Mouse (Mus musculus) neural tube, embryonic 14.5 days (tissue): ENCODE measurements around the gene Hist1h2bb. TPM values are rescaled to one million over a fixed set of nuclear protein-coding genes. Genes with fewer than 3 reads are reported as not detected.
A peak's percentile ranks its signal among the peaks of the same experiment; 100 is the strongest.

Experiments
- ATAC-seq: fragments of 200-750 bp; cut with Nextera tagmentation; 2 replicates; pipeline ENCODE4 v1.8.0; 2017; ENCODE audit warnings: low read depth, mild to moderate bottlenecking, moderate TSS enrichment, moderate library complexity
- H3K27ac ChIP-seq: fragments of 300-500 bp; sonication (generic); 2 replicates; pipeline ENCODE4 v1.5.1; 2014; ENCODE audit warnings: low read depth, mild to moderate bottlenecking, control low read depth, low read length, moderate library complexity, mixed read lengths
- H3K27me3 ChIP-seq: fragments of 300-500 bp; sonication (generic); 2 replicates; pipeline ENCODE4 v1.6.1; 2014; ENCODE audit warnings: low read length; ENCODE audit not compliant: control insufficient read depth, insufficient read depth
- H3K36me3 ChIP-seq: fragments of 300-500 bp; sonication (generic); 2 replicates; pipeline ENCODE4 v1.6.1; 2014; ENCODE audit warnings: low read length, mixed read lengths; ENCODE audit not compliant: control insufficient read depth, insufficient read depth
- H3K4me1 ChIP-seq: fragments of 300-500 bp; sonication (generic); 2 replicates; pipeline ENCODE4 v1.6.1; 2014; ENCODE audit warnings: low read length; ENCODE audit not compliant: control insufficient read depth, insufficient read depth
- H3K4me2 ChIP-seq: fragments of 300-500 bp; sonication (generic); 2 replicates; pipeline ENCODE4 v1.6.1; 2014; ENCODE audit warnings: mild to moderate bottlenecking, low read depth, low read length, control low read depth
- H3K4me3 ChIP-seq: fragments of 300-500 bp; sonication (generic); 2 replicates; pipeline ENCODE4 v1.5.1; 2014; ENCODE audit warnings: low read depth, low read length, control low read depth, mixed read lengths
- H3K9ac ChIP-seq: fragments of 300-500 bp; sonication (generic); replicated peaks from 2 replicates; pipeline ENCODE4 v1.6.1; 2014; ENCODE audit warnings: low read depth, mild to moderate bottlenecking, control low read depth, low read length, mixed read lengths
- H3K9me3 ChIP-seq: fragments of 300-500 bp; sonication (generic); 2 replicates; pipeline ENCODE4 v1.6.1; 2016; ENCODE audit warnings: low read length; ENCODE audit not compliant: control insufficient read depth
- WGBS: fragments of 180-500 bp; shearing (Covaris S2); extraction: QIAGEN DNeasy Blood & Tissue Kit; methylation state at CpG from one replicate; pipeline ENCODE4 v1.1.7; 2014; 5-methylcytosine and 5-hydroxymethylcytosine counted together
- polyA plus RNA-seq: library from polyadenylated mRNA; unstranded; fragments of >200 nt; fragmentation: Nextera tagmentation; extraction: Ambion mirVana; gene quantifications from 2 replicates; pipeline ENCODE4 v1.2.1, GENCODE M21; 2014

The Hist1h2bb gene
- polyA plus RNA-seq, 1 experiment from 2014 or later: not detected

GRCm38 (mm10) chr13:23705751-23706356 lies 40.7 kb upstream of the Hist1h2bb start:
- no peak overlapping the region for H3K9ac ChIP-seq
- no peak overlapping the region for H3K4me2 ChIP-seq

GRCm38 (mm10) chr13:23706771-23707170 lies 39.8 kb upstream of the Hist1h2bb start:
- ATAC-seq: no peak
- WGBS: 92% methylated on average over 12 of the region's 12 CpGs

More at GRCm38 (mm10) chr13:23705751-23706356, 40.7 kb upstream of the Hist1h2bb start:
- H3K27me3 ChIP-seq: no peaks in the 10 kb centered on the region
- no peaks in the 10 kb centered on the region for H3K9me3 ChIP-seq
- H3K36me3 ChIP-seq: no peaks in the 10 kb centered on the region
- no peak for ATAC-seq
- H3K4me3 ChIP-seq: no peak overlapping the region
- H3K4me1 ChIP-seq: no peaks in the 10 kb centered on the region
- no peak overlapping the region for H3K27ac ChIP-seq
- WGBS: 92% methylated on average over 7 of the region's 7 CpGs

GRCm38 (mm10) chr13:23708041-23708440 lies 38.5 kb upstream of the Hist1h2bb start:
- WGBS: 88% methylated on average over 4 of the region's 4 CpGs
- H3K4me3 ChIP-seq: no peak overlapping the region
- H3K27ac ChIP-seq: no peak overlapping the region
- no peaks in the 10 kb centered on the region for H3K9me3 ChIP-seq
- H3K36me3 ChIP-seq: no peaks in the 10 kb centered on the region
- no peaks in the 10 kb centered on the region for H3K4me1 ChIP-seq
- no peak for ATAC-seq
- H3K4me2 ChIP-seq: no peak overlapping the region
- no peaks in the 10 kb centered on the region for H3K27me3 ChIP-seq
- H3K9ac ChIP-seq: no peak overlapping the region

More at GRCm38 (mm10) chr13:23706771-23707170, 39.8 kb upstream of the Hist1h2bb start:
- Histone ChIP-seq H3K27me3 (no peaks in the 10 kb centered on the region), H3K9me3 (no peaks in the 10 kb centered on the region), H3K4me1 (no peaks in the 10 kb centered on the region), H3K36me3 (no peaks in the 10 kb centered on the region), H3K27ac (no peak overlapping the region), H3K9ac (no peak overlapping the region), H3K4me2 (no peak overlapping the region), H3K4me3 (no peak overlapping the region)

GRCm38 (mm10) chr13:23708654-23709053 lies 37.9 kb upstream of the Hist1h2bb start:
- Histone ChIP-seq H3K27ac (no peak overlapping the region), H3K9me3 (no peaks in the 10 kb centered on the region), H3K4me2 (no peak overlapping the region), H3K4me1 (no peaks in the 10 kb centered on the region), H3K27me3 (no peaks in the 10 kb centered on the region), H3K9ac (no peak overlapping the region), H3K36me3 (no peaks in the 10 kb centered on the region), H3K4me3 (no peak overlapping the region)
- no peak for ATAC-seq
- WGBS: 77% methylated on average over 4 of the region's 4 CpGs

GRCm38 (mm10) chr13:23709714-23710373 lies 36.7 kb upstream of the Hist1h2bb start:
- no peaks in the 10 kb centered on the region for H3K4me1 ChIP-seq
- ATAC-seq: no peak
- 9% methylated on average over 13 of the region's 15 CpGs for WGBS

GRCm38 (mm10) chr13:23710374-23711089 lies 36.0 kb upstream of the Hist1h2bb start, which contains the start of gene Hfe:
Hfe (minus strand) TSS chr13:23710854.
- H3K27me3 ChIP-seq: no peaks in the 10 kb centered on the region
- peak within 1 kb of the TSS; percentile 41 for H3K9ac ChIP-seq
- peak; percentile 69; the same call in 1 of the 2 replicates for ATAC-seq
- H3K9me3 ChIP-seq: no peaks in the 10 kb centered on the region
- H3K36me3 ChIP-seq: no peaks in the 10 kb centered on the region
- WGBS: 3% methylated on average over 17 of the region's 17 CpGs
- no peaks in the 10 kb centered on the region for H3K4me1 ChIP-seq
- H3K27ac ChIP-seq: no peak within 1 kb of the TSS
- H3K4me3 ChIP-seq: peak within 1 kb of the TSS; percentile 28
- H3K4me2 ChIP-seq: peak within 1 kb of the TSS; percentile 54

More at GRCm38 (mm10) chr13:23709714-23710373, 36.7 kb upstream of the Hist1h2bb start:
- Histone ChIP-seq H3K27me3 (no peaks in the 10 kb centered on the region), H3K4me2 (peak overlapping the region; percentile 54), H3K27ac (no peak overlapping the region), H3K9me3 (no peaks in the 10 kb centered on the region), H3K36me3 (no peaks in the 10 kb centered on the region), H3K9ac (peak overlapping the region; percentile 41), H3K4me3 (peak overlapping the region; percentile 28)

GRCm38 (mm10) chr13:23716261-23717042 lies 30.1 kb upstream of the Hist1h2bb start:
- H3K27ac ChIP-seq: no peak overlapping the region
- no peaks in the 10 kb centered on the region for H3K27me3 ChIP-seq
- ATAC-seq: no peak
- no peak overlapping the region for H3K4me3 ChIP-seq
- no peak overlapping the region for H3K9ac ChIP-seq
- WGBS: 82% methylated on average over 5 of the region's 5 CpGs
- no peaks in the 10 kb centered on the region for H3K9me3 ChIP-seq
- H3K4me2 ChIP-seq: no peak overlapping the region
- no peaks in the 10 kb centered on the region for H3K4me1 ChIP-seq
- H3K36me3 ChIP-seq: no peaks in the 10 kb centered on the region

GRCm38 (mm10) chr13:23717176-23717575 lies 29.4 kb upstream of the Hist1h2bb start:
- H3K9ac ChIP-seq: no peak overlapping the region

More at GRCm38 (mm10) chr13:23717176-23717575, 29.4 kb upstream of the Hist1h2bb start:
- Histone ChIP-seq H3K27ac (no peak overlapping the region), H3K4me1 (no peaks in the 10 kb centered on the region), H3K9me3 (no peaks in the 10 kb centered on the region), H3K36me3 (no peaks in the 10 kb centered on the region), H3K27me3 (no peaks in the 10 kb centered on the region), H3K4me2 (no peak overlapping the region), H3K4me3 (no peak overlapping the region)
- no peak for ATAC-seq
- WGBS: 63% methylated on average over 11 of the region's 11 CpGs
